Mouse (Mus musculus): ENCODE results near the gene Sirt6.

Gene Sirt6

DNA sequence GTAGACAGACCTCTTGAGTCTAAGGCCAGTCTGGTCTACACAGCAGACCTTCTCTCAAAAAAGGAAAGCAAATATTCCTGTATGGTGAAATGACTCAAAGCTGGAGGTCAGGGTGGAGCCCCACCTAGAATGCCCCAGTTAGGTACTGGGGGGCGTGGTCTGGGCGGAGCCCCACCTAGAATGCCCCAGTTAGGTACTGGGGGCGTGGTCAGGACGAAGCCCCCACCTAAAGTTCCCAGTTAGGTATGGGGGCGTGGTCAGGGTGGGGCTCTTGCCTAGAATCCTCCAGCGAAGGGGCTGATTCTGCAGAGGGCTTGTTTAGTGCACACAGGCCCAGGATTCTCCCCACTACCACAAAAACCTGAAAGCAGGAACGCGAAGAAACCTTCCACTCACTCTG is 4.2 kb downstream of the Sirt6 start:
- DNase-seq: no peak

DNA sequence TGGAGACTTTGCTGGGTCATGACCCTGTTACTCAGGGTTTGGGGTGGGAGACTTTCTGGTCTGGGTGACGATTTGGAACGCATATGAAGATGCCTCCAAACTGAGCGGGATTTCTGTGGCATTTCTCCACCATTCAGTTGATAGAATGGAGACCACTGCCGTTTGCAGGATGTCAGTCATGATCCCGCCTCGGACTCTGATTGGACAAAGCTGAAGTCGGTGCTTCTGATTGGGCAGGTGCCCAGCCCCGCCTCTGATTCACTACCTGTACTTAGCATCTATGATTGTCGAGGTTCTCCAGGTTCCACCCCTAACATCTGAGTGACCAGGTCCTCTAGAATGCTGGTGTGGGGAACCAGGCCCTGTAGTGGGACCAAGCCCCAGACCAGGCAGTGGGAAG is 6.8 kb downstream of the Sirt6 start:
- no peak for DNase-seq

DNA sequence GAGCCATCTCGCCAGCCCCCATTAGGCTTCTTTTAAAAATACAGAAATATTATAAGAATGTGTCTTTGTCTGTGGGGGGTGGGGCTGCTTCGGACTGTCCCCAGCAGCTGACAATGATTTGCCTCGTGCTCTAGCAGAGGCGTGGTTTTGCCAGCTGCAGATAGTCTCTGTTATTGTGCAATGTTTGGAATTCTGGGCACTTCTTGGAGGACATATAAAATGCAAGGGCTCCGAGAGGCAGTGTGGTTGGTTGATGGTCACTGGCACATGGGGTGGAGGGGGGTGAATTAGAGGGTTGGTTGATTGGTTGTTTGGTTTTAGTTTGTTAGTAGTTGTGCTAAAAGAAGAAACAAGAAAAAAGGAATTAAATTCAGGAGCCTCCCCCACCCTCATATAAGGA is 7.6 kb downstream of the Sirt6 start:
- no peak for DNase-seq

DNA sequence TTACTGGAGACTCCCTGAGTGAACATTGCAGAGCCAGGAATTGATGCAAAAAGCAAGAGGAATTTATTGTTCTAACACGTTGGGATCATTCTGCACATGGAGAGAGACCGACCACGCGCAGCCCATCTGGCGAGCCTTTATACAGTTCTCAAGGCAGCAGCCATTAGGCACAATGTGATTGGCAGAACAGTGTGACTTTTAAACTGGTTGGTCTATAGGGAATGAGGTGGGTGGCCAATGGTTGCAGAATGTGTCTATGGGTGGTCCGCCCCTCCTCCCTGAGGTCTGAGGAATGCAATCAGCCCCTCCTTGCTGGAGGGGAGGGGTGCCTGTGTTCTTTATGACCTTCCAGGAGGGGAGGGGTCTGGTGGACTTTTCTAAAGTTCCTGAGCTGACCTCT is 12.1 kb downstream of the Sirt6 start:
- DNase-seq: no peak

DNA sequence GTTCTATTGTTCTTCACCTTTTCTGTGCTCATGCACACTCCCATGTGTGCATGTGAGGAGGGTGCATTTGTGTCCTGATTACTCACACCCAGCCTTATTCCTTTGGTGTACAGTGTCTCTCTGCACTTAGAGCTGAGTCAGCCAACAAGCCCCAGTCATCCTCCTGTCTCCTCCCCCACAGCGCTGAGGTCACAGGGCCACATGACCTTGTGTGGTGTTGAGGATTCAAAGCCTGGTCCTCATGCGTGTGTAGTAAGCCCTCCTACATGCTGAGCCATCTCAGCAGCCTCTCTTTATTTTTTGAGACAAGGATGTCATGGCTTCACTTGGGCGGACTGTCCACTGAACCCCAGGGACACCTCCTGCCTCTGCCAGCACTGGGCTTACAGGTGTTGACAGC is 14.8 kb downstream of the Sirt6 start:
- DNase-seq: no peak

DNA sequence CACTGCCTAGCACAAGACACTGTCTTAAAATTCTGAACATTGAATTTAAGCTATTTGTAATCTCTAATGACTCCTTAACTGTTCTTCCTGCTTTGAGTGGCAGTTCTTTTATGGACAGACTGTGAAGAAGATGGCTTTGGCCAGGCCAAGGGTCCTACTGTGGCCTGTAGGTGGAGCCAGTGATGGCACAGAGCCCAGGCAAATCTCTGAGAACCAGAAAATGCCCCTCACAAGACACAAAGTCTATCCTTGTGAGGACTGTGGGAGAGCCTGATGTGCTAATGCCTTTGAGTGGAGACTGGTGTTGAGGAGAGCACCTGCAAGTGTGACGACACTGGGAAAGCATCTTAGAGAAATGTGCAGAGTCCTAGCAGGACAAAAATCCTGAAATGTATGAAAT is 19.3 kb downstream of the Sirt6 start:
- no peak for DNase-seq

DNA sequence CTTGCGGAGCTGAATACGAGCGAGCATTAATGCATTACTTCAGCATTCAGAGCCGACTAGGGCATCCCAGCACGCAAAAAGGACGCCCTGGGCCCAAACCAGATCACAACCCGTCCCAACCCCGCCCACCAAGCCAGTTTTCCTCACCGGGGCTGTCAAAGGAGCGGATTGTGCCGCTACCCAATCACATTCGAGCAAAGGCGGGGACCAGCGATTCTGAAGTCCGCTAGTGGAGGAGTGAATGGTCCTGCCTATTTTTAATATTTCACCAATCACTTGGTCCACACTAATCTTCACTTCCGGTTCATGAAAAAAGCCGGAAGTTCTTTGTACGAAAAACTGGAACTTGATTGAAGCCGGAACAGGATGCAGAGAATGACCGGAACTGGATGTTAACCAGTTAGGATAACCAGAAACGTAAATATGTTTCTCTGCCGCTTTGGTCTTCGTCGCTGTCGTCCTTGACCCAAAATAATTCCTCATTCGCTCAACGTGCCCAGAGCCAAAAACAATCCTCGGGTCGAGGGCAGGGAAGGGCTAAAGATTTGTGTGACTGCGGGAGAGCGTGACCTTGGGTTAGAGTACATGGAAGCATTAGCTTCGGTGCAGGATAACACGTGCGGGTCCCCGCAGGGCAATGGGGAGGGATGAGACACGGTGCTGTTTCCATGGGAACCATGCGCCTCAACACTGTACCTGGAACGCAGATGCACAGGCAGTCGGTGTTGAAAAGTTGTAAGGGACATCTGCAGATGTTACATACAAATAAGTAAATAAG is 21.4 kb downstream of the Sirt6 start, which contains the start of gene BC025920:
BC025920 (plus strand) TSS at position 297 of the 778 bp plus-strand sequence.
- DNase-seq: peak; percentile 96 to 98

DNA sequence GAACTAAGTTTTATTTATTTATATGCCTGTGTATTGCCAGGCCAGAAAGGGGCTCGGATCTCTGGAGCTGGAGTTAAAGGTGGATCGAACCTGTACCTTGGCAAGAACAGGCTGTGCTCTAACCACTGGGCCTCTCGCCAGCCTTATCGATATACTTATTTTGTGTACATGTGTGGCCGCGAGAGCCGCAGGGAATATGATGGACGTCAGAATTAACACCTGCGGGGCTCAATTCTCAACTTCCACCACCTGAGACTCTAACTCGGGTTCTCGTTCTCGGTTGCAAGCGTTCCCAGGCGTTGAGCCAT is 22.0 kb downstream of the Sirt6 start:
- DNase-seq: no peak

DNA sequence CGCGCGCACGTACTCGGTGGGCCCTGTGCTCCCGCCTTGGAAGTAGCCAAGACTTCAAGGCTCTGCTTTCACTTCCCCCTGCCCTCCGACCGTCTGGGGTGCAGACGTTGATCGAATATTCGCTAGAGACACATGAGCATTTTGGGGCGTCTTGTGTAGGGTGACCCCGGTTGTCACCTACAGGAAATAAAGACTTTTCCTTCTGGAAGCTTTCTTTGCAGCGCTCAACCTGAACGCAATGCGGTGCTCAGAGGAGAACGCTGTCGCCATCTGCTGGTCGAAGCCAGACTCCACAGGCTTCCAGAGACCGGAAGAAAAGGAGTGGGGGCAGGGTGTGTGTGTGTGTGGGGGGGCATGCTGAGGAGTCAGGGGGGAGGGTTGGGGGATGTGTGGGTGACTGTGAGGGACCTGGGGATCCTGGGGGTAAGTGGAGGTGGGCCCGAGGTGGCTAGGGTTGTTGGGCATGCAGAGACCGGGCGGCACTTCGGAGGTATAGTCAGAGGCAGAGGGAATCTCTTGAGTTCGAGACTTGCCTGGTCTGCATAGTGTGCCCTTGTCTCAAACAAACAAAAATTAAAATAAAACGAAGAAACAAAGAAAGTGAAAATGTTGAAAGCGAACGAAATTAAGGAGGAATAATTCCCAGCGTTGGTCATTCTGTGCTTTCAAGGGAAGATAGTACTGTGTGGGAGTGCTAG is 22.5 kb downstream of the Sirt6 start:
- DNase-seq: peak; percentile 88 to 91

DNA sequence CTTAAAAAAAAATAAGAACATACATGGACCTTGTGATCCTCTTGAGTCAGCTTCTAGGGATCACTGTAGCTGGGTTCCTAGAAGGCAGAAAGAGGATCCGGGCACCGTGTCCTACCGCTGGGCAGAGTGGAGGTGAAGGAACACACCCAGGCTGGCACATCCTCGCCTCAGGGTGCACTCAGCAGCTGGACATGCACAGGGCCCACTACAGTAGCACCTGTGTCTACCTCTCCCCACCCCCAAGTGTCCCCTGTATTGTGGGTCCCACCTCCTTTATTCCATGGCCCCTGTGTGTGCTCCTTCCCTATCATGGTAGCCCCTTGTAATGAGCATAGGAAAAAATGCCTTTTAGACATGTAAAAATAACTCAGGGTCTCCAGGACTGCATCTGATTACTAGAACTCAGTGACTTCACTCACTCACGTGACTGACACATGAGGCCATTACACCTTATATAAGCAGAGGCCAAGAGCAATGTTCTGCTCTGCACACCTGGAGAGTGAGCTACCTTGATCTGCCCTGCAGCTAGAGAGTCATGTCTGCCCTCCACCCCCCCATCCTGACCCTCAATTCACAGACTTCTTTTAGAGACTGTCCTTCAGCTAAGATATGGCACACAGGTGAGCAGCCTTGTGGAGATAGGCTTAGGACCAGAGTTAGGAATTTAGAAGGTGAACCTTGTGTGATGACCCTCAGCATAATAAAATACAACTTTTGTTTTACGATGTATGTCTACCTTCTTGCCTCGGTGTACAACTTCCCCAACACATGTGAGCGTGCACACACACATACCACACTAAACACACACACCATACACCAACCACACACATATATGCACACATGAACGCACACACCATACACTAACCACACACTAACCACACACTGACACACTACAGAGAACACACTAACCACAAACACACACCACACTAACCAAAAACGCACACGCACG is 23.3 kb downstream of the Sirt6 start:
- peak in 1 of 2 experiments; percentile 4 for DNase-seq

DNA sequence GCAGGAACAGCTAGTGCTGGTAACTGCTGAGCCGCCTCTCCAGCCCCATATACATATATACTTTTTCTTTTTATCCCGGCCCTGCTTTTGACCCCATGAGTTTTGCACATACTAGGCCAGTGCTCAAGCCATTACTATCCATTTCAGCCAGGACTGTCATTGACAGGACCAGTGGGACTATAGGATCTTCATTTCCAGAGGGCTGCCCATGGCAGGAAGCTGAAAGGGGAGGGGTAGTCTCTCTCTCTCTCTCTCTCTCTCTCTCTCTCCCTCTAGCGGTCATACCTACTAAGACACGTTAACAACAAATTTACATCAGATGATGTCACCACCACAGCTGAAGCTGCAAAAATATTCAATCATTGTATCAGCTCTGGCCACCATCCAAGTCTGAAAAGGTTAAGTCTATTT is 24.9 kb downstream of the Sirt6 start:
- DNase-seq: peak in 1 of 2 experiments; percentile 38

DNA sequence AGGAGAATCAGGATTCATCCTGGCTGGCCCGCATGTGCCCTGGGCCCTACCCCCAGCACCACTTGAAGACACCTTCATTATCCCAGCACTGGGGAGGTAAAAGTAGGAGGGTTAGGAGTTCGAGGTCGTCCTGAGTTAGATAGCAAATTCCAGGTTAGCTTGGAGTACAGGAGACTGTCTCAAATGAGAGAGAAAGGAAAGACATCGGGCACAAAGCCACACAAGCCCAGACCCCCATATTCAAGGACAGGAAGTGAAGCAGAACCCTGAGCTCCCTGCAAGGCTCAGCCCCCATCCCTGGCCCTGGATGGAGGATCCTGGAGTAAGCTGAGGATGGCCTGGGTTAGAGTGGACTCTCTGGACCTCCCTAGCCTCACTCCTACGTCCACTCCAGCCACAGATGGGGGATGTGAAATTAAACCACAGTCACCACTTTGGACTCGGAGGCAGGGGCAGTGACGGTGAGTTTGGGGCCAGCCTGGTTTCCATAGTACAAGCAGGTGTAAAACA is 26.1 kb downstream of the Sirt6 start:
- DNase-seq: no peak

DNA sequence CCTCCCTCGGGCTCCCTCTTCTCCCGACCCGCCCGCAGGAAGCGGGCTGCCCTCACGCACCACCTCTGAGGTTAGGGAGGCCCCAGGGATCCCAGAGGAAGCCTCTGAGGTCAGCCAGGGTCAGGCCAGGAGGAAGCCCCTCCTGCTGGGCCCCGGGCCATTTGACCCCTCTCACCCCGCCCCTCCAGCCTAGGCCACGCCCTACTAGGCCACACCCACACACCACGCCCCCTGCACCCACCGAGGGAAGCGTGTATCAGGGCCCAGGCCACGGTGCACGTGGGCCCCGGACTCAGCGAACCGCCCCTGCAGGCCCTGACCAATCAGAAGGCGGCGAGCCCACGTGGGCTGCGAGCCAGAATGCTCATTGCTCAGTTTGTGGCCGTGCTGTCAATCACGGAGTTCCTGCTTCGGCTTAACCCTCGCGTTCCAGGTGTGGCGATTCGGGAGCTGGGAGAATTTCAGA is 26.8 kb downstream of the Sirt6 start, which contains the start of gene Tle6:
Tle6 (minus strand) TSS at position 336 of the 466 bp plus-strand sequence.
- peak; percentile 96 for DNase-seq

DNA sequence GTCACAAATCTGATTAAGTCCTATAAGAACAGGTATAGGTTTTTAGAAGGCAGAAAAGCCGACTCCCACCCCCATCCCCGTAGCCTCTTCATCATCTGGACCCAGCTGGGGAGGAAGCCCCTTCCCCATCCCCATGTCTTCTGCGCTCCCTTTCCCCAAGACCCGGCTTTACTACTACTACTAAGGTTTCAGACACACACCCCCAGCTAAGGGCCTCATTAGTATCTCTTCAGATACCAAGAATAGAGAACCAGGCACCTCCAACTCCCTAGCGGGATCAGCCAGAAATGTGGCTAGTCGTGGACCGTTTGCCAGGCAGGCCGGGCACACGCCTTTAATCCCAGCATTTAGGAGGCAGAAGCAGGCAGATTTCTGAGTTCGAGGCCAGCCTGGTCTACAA is 27.5 kb downstream of the Sirt6 start:
- DNase-seq: no peak

DNA sequence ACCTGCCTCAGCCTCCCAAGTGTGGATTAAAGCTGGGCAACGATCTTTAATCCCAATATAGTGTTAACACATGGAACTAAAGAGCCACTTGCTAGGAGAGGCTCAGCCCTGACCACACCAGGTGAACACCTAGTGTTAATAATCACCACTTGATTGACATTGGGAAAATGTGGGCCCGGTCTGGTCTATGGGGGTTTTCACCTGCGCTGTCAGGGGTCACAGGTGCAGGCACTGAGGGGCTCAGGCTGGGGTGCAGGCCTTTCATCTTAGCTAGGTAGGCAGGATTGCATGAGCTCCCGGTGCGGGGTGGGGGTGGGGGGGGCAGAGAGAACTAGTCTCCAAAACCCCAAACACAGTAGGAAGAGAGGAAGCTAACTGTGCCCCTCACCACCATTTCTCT is 28.0 kb downstream of the Sirt6 start:
- DNase-seq: no peak

DNA sequence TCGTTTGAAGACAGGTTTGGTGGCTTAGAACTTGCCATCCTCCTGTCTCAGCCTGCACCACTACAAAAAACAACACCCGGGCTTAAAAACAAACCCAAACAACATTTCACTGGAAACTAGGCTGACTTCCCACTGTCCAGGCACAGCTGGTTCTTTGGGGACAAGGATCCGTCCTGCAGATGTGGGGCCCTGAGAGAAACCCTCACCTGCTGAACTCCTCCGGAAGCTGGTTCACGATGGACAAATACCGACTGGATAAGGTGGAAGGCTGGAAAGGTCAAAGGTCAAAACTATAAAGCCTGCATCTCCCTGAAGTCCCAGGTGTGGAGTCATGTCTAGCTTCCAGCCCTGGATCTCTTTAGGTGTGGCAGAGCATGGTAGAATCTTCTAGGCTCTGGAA is 28.7 kb downstream of the Sirt6 start:
- no peak for DNase-seq

DNA sequence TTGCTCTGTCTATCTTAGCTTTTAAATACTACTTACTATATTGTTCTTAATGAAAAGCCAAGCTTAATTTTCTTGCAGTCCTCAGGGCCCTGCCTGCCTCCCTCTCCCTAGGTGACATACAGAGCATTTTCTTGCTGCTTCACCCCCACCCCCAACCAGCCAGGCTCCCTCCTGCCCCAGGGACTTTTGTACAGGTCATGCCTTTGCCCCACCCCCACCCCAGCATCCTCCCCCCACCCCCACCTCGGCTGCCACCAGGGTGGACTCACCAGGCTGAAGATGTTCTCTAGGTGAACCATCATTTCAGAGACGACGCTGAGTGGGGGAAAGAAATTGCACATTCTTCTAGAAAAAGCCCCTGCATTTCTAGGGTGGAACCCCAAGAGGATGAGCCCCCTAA is 29.3 kb downstream of the Sirt6 start:
- DNase-seq: no peak

DNA sequence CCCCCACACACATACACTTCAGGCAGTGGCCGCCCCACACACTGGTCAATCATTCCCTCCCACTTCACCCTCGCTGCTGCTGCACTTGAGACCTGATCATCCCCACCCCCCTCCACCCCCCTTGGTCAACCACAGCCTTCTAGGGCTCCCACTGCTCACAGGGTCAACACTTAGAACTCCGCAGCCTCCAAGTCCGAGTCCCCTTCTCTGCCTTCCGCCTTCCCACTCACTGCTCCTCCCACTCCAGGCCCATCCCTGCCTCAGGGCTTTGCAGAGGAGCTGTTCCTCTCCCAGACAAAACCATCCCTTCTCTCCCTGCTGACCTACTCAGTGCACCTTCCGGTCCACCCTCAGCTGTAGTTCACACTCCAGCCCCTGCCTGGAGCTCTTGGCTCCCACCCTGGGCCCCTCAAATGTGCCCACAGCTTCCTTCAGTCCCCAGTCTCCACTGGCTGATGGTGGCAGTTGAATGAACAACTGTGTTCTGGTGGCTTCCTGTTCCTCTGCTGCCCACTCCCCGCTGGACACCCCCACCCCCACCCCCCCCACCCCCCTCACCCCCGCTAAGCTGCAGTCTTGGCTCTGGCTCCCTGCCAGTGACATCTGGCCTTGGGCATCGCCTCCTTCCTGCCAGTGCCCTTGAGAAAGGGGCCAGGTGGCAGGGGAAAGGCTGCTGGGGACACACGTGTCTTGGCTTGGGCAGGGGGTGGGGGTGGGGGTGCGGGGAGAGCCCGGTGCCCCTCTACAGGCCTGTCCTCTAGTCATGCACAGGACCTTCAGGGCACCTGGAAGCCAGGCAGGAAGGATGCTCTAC is 30.3 kb downstream of the Sirt6 start:
- peak; percentile 63 to 80 for DNase-seq

DNA sequence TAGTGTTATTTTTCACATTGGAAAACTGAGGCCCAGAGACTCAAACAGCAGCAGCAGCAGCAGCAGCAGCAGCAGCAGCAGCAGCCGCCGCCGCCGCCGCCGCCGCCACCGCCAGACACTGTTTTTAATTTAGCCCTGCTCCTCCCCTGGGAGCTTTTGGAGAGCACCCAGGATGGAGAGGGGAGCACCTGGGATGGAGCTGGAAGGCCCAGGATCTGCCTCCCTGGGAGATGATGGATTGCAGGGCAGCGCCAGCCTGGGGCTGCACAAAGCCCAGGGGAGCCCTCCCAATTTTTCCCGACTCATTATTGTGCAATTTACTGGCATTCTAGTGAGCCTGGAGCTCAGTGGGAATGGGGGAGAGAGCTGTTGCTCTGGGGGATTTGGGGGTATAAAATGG is 31.0 kb downstream of the Sirt6 start:
- DNase-seq: no peak

DNA sequence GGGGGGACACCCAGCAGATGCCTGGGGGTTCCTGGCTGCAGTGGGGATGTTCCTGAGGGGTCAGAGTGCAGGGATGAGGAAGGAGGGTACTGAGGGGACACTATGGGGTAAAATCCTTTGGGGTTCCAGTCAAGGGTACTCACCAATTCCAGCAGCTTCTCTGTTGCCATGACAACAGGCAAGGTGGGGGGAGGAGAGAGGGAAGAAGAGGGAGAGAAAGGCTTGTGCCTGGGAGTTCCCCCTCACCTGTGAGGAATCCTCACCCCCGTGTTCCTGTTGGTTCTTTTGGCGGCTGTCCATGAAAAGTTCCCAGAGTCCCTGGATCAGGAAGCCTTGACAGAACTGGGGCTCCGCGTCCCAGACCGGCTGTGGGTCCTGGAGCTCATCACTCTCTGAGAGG is 32.0 kb downstream of the Sirt6 start:
- DNase-seq: peak in 1 of 2 experiments; percentile 23

DNA sequence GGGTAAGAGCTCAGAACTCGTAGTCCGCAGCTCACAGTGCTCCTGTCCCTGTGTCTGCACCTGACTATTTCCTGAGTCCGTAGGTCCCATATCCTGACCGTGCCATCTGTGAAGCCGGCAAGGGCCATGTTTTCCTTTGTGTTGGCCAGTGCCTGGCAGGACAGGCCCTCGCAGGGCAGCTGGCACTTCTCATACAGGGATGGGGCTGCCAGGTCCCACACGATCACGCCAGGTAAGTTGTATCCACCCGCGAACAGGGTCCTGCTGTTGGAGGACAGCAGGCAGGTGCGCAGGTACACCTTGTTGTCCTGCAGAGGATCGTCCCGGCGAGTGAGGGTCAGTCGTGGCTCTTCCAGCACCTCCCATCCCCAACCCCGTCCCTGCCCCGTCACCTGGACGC is 33.7 kb downstream of the Sirt6 start:
- peak in 1 of 2 experiments; percentile 18 for DNase-seq

DNA sequence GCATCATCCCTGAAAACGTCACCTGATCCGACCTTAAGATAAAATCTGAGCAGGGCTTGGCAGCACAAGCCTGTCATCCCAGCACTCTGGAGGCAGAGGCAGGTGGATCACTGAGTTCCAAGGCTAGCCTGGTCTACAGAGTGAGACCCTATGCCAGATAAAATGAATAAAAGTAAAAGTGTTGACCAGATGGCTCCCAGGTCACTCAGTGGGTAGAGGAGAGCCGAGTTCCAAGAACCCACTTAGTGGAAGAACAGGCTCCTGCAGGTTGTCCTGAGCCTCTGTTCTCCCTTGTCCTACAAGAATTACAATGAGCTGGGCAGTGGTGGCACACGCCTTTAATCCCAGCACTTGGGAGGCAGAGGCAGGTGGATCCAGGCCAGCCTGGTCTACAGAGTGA is 34.4 kb downstream of the Sirt6 start:
- DNase-seq: no peak
